In genomic region chr5:142352336-142352892, GRCm38 (mm10) we compare ENCODE assay signal across 28 mouse cellular contexts. TPM values are rescaled to one million over a fixed set of nuclear protein-coding genes. Genes with fewer than 3 reads are reported as not detected.
A peak's percentile ranks its signal among the peaks of the same experiment; 100 is the strongest.
DNase-seq lines count a peak whose midpoint lies in the region; ATAC-seq lines count a peak whose summit lies in the region.
"Had no signal": no experiment of that assay in that cellular context is flagged by ENCODE, and none has a peak within 500 bp of the region (broad histone marks: within the 10 kb centered on the region; RNA-seq: fewer than 3 reads in every experiment).

No protein-coding gene starts in this region.

- H3K4me1 ChIP-seq in forebrain, embryonic 12.5 days: no peaks in the 10 kb centered on the region
- H3K4me1 ChIP-seq in neural tube, embryonic 15.5 days: no peaks in the 10 kb centered on the region
- H3K4me1 ChIP-seq: embryonic facial prominence, embryonic 13.5 days; embryonic facial prominence, embryonic 15.5 days; forebrain, embryonic 13.5 days; forebrain, embryonic 15.5 days had no signal

- H3K4me3 ChIP-seq in forebrain, embryonic 12.5 days (replicated peaks): no peak overlapping the region
- H3K4me3 ChIP-seq in neural tube, embryonic 15.5 days (replicated peaks): no peak overlapping the region
- H3K4me3 ChIP-seq: embryonic facial prominence, embryonic 13.5 days; embryonic facial prominence, embryonic 15.5 days; erythroblast, embryonic 14.5 days; forebrain, embryonic 10.5 days; forebrain, embryonic 13.5 days; forebrain, embryonic 15.5 days; gastrocnemius, adult 2 months had no signal

- no peak overlapping the region for H3K9ac ChIP-seq in forebrain, embryonic 12.5 days
- H3K9ac ChIP-seq in neural tube, embryonic 15.5 days (replicated peaks): no peak overlapping the region
- H3K9ac ChIP-seq: embryonic facial prominence, embryonic 13.5 days; embryonic facial prominence, embryonic 15.5 days; forebrain, embryonic 13.5 days; forebrain, embryonic 15.5 days; forebrain, postnatal 0 days had no signal

- H3K27ac ChIP-seq in forebrain, embryonic 12.5 days: no peak overlapping the region
- H3K27ac ChIP-seq in neural tube, embryonic 15.5 days (replicated peaks): no peak overlapping the region
- H3K27ac ChIP-seq: embryonic facial prominence, embryonic 13.5 days; embryonic facial prominence, embryonic 15.5 days; forebrain, embryonic 10.5 days; forebrain, embryonic 13.5 days; forebrain, embryonic 15.5 days; gastrocnemius, adult 2 months had no signal

- H3K27me3 ChIP-seq in forebrain, embryonic 12.5 days: no peaks in the 10 kb centered on the region
- no peaks in the 10 kb centered on the region for H3K27me3 ChIP-seq in neural tube, embryonic 15.5 days (replicated peaks)
- H3K27me3 ChIP-seq: embryonic facial prominence, embryonic 13.5 days; embryonic facial prominence, embryonic 15.5 days; forebrain, embryonic 13.5 days; forebrain, embryonic 15.5 days had no signal

- H3K4me2 ChIP-seq in forebrain, embryonic 12.5 days: no peak overlapping the region
- H3K4me2 ChIP-seq in neural tube, embryonic 15.5 days: no peak overlapping the region
- H3K4me2 ChIP-seq: embryonic facial prominence, embryonic 13.5 days; embryonic facial prominence, embryonic 15.5 days; forebrain, embryonic 13.5 days; forebrain, embryonic 15.5 days had no signal

- 93% methylated on average over 5 of the region's 5 CpGs for WGBS in forebrain, embryonic 12.5 days
- 95% methylated on average over 5 of the region's 5 CpGs for whole genome bisulfite sequencing in neural tube, embryonic 15.5 days

- peaks cover 7% of the 10 kb centered on the region; the same call in 1 of the 2 replicates for H3K9me3 ChIP-seq in forebrain, embryonic 12.5 days
- 0 out of 2 replicates have a peak, but pooled peaks cover 7% of the 10 kb centered on the region for H3K9me3 ChIP-seq in neural tube, embryonic 15.5 days (replicated peaks)
- H3K9me3 ChIP-seq: forebrain, embryonic 10.5 days; forebrain, embryonic 15.5 days; G1E had no signal

- no peak for ATAC-seq in forebrain, embryonic 12.5 days (ENCODE audit: low FRiP score)
- ATAC-seq in neural tube, embryonic 15.5 days (ENCODE audit: low FRiP score): no peak
- ATAC-seq: activated CD4-positive, CD25-positive, alpha-beta regulatory T cell, adult 4 months; CD4-positive, CD25-positive, alpha-beta regulatory T cell, adult 4 months; forebrain, embryonic 13.5 days; forebrain, embryonic 15.5 days; forebrain, postnatal 0 days; Patski had no signal

- no peaks in the 10 kb centered on the region for H3K36me3 ChIP-seq in forebrain, embryonic 12.5 days (replicated peaks)
- H3K36me3 ChIP-seq in neural tube, embryonic 15.5 days: no peaks in the 10 kb centered on the region
- H3K36me3 ChIP-seq: embryonic facial prominence, embryonic 13.5 days; embryonic facial prominence, embryonic 15.5 days; forebrain, embryonic 10.5 days; forebrain, embryonic 15.5 days; G1E had no signal

- DNase-seq in adrenal gland, postnatal 14 days: peak; percentile 53
- DNase-seq in adrenal gland, postnatal 4 days (ENCODE audit: low spot score in 2 of 2): no peak
- DNase-seq in 416B (ENCODE audit: low read depth) (peak; percentile 22), ES-CJ7 (ENCODE audit: low read depth, low spot score) (peak; percentile 70), R1 (ENCODE audit: low read depth, low spot score) (peak; percentile 92)
- no peak for DNase-seq in cerebellum, adult 18-20 months
- DNase-seq: B cell, adult 2 months; cerebellum, adult 11-12 months; cerebellum, adult 8-10 months; cerebellum, adult 9-11 months; cerebellum, postnatal 14 days; cerebellum, postnatal 36 days; embryo, embryonic 11 days; forebrain, postnatal 0 days; gastrocnemius, adult 2 months; gastrocnemius, postnatal 10 days had no signal

RNA-seq across cellular contexts. Expression of gene Foxk1, which starts 48.9 kb away (rescaled TPM):
- total RNA-seq in adrenal gland, postnatal 14 days (2021): 20.2 and 26.4 TPM in 2 replicates
- total RNA-seq in adrenal gland, postnatal 4 days (2021): 10 to 100 TPM; 28.7 to 28.9 TPM
- 5.2 and 5.9 TPM in 2 replicates for polyA plus RNA-seq in forebrain, embryonic 12.5 days (2016; fragmentation: Nextera tagmentation; extraction: Ambion mirVana)
- polyA plus RNA-seq in neural tube, embryonic 15.5 days (2015; fragmentation: Nextera tagmentation; extraction: Ambion mirVana): 4.8 and 6.0 TPM in 2 replicates

Comparison
In these comparisons a context has a peak if more than half of its experiments do, and no peak if none do; other contexts are left out.
1. DNase-seq: peak in adrenal gland, postnatal 14 days (single experiment), 416B (single experiment), ES-CJ7 (single experiment) and R1 (single experiment); none in adrenal gland, postnatal 4 days (0 of 2) and cerebellum, adult 18-20 months (0 of 2).